Mouse (Mus musculus) lung, embryonic 14.5 days (tissue): ENCODE measurements around the gene Hexim1. TPM values are rescaled to one million over a fixed set of nuclear protein-coding genes. Genes with fewer than 3 reads are reported as not detected.

Experiments
- ATAC-seq: fragments of 200-750 bp; cut with Nextera tagmentation; 2 replicates; pipeline ENCODE4 v1.8.0; 2017; ENCODE audit warnings: mild to moderate bottlenecking, moderate TSS enrichment, moderate library complexity; ENCODE audit not compliant: insufficient read depth
- DNase-seq: peaks from one replicate; pipeline ENCODE4 v3.0.0-alpha.2; 2015
- H3K27ac ChIP-seq: fragments of 300-500 bp; sonication (generic); 2 replicates; pipeline ENCODE4 v1.5.1; 2014; ENCODE audit warnings: low read depth, mild to moderate bottlenecking, moderate library complexity
- H3K27me3 ChIP-seq: fragments of 300-500 bp; sonication (generic); 2 replicates; pipeline ENCODE4 v1.6.1; 2014; ENCODE audit warnings: low read length, control low read depth; ENCODE audit not compliant: insufficient read depth
- H3K36me3 ChIP-seq: fragments of 300-500 bp; sonication (generic); 2 replicates; pipeline ENCODE4 v1.6.1; 2014; ENCODE audit warnings: control low read depth; ENCODE audit not compliant: insufficient read depth
- H3K4me1 ChIP-seq: fragments of 300-500 bp; sonication (generic); 2 replicates; pipeline ENCODE4 v1.6.1; 2014; ENCODE audit warnings: antibody characterized with exemption, control low read depth; ENCODE audit not compliant: insufficient read depth
- H3K4me2 ChIP-seq: fragments of 300-500 bp; sonication (generic); 2 replicates; pipeline ENCODE4 v1.6.1; 2014; ENCODE audit warnings: mild to moderate bottlenecking
- H3K4me3 ChIP-seq: fragments of 300-500 bp; sonication (generic); 2 replicates; pipeline ENCODE4 v1.5.1; 2014; ENCODE audit warnings: low read depth, low read length
- H3K9ac ChIP-seq: fragments of 300-500 bp; sonication (generic); 2 replicates; pipeline ENCODE4 v1.6.1; 2014
- H3K9me3 ChIP-seq: fragments of 300-500 bp; sonication (generic); 2 replicates; pipeline ENCODE4 v1.6.1; 2016; ENCODE audit warnings: low read depth, low read length, control low read depth
- CTCF ChIP-seq: IDR thresholded peaks from 2 replicates; pipeline ENCODE4 v1.5.1; 2016; ENCODE audit warnings: antibody characterized with exemption, low read depth
- WGBS: fragments of 180-500 bp; shearing (Covaris S2); extraction: QIAGEN DNeasy Blood & Tissue Kit; methylation state at CpG from one replicate; pipeline ENCODE4 v1.1.7; 2014; 5-methylcytosine and 5-hydroxymethylcytosine counted together
- polyA plus RNA-seq: library from polyadenylated mRNA; unstranded; fragments of >200 nt; fragmentation: Nextera tagmentation; extraction: Ambion mirVana; gene quantifications from 2 replicates; pipeline ENCODE4 v1.2.1, GENCODE M21; 2014

Hexim1 gene
- polyA plus RNA-seq, 1 experiment from 2014 or later: 5.3 TPM

DNA sequence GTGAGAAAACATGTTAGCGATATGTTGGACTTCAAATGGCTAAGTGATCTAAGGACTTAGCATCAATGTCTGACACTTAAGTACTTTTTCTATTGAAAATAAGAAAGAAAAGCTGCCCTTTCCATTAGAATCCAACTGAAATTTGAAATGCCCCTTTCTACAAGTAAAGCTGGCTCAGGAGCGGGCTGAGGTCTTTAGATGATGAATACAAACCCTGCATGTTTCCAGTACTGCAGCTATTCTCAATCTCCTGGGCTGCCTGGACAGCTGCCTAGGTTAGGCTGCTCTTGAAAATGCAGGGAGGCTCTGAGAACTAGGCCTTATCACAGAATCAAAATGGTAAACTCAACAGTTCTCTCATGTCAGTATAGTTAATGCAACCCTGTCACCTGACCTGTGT is 2.8 kb downstream of the Hexim1 start:
- no peaks in the 10 kb centered on the region for H3K27me3 ChIP-seq
- no peak for TF ChIP-seq CTCF
- H3K36me3 ChIP-seq: no peaks in the 10 kb centered on the region; the same call in 1 of the 2 replicates
- ATAC-seq: no peak
- H3K27ac ChIP-seq: no peak overlapping the region
- 80% methylated on average over 2 of the region's 2 CpGs for WGBS
- H3K4me3 ChIP-seq: peak overlapping the region; percentile 68
- H3K4me2 ChIP-seq: peak overlapping the region; percentile 96
- 0 out of 2 replicates have a peak overlapping the region, but pooled peaks have one; percentile 26 for H3K9ac ChIP-seq
- no peaks in the 10 kb centered on the region for H3K9me3 ChIP-seq
- no peak for DNase-seq
- peaks cover 4% of the 10 kb centered on the region for H3K4me1 ChIP-seq

DNA sequence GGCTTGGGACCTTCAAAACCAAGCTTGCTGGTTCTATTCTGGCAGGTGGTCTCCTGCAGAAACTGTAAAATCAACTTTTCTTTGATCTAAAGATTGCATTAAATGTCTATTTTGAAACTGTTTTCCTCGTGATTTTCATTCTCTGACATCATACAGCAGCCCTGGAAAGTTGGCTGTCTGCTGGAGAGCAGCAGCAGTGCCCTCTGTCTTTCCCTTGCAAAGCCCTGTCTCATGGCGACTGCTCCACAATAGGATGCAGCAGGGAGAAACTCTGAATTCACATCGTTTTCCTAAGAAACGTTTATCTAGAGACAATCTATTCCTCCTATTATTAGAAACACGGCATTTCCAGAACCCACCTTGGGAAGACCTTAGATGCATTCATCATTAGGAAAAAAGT is 3.6 kb downstream of the Hexim1 start:
- no peaks in the 10 kb centered on the region; the same call in 1 of the 2 replicates for H3K36me3 ChIP-seq
- peaks cover 2% of the 10 kb centered on the region for H3K4me1 ChIP-seq
- no peaks in the 10 kb centered on the region for H3K9me3 ChIP-seq
- H3K27ac ChIP-seq: no peak overlapping the region
- H3K4me3 ChIP-seq: no peak overlapping the region
- TF ChIP-seq CTCF: no peak
- WGBS: 54% methylated on average over 5 of the region's 5 CpGs
- H3K4me2 ChIP-seq: no peak overlapping the region
- DNase-seq (no peak), ATAC-seq (no peak)
- no peak overlapping the region for H3K9ac ChIP-seq
- H3K27me3 ChIP-seq: no peaks in the 10 kb centered on the region

DNA sequence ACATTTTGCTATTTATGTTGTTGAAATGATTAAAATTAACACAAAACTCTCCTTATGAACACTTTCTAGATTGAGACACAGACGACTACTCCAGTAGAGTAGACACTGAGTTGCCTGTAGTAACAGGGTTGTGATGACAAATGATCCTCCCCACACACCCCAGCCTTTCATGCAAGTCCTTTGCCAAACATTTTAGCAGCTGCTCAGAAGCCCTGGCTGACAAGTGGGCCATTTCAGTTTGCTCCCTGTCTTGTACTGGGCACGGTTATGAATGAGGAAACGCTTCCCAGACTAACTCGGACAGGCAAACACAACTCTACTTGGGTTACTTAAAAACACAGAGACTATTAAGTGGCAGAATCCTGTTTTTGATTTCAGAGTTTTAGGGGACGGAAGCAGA is 4.3 kb downstream of the Hexim1 start:
- no peak for TF ChIP-seq CTCF
- Histone ChIP-seq H3K9me3 (no peaks in the 10 kb centered on the region), H3K9ac (no peak overlapping the region), H3K36me3 (no peaks in the 10 kb centered on the region; the same call in 1 of the 2 replicates), H3K27me3 (no peaks in the 10 kb centered on the region), H3K4me1 (no peaks in the 10 kb centered on the region; the same call in none of the 2 replicates), H3K4me2 (no peak overlapping the region), H3K4me3 (no peak overlapping the region), H3K27ac (no peak overlapping the region)
- DNase-seq (peak; percentile 42), ATAC-seq (no peak)
- 33% methylated on average over 5 of the region's 5 CpGs for WGBS

DNA sequence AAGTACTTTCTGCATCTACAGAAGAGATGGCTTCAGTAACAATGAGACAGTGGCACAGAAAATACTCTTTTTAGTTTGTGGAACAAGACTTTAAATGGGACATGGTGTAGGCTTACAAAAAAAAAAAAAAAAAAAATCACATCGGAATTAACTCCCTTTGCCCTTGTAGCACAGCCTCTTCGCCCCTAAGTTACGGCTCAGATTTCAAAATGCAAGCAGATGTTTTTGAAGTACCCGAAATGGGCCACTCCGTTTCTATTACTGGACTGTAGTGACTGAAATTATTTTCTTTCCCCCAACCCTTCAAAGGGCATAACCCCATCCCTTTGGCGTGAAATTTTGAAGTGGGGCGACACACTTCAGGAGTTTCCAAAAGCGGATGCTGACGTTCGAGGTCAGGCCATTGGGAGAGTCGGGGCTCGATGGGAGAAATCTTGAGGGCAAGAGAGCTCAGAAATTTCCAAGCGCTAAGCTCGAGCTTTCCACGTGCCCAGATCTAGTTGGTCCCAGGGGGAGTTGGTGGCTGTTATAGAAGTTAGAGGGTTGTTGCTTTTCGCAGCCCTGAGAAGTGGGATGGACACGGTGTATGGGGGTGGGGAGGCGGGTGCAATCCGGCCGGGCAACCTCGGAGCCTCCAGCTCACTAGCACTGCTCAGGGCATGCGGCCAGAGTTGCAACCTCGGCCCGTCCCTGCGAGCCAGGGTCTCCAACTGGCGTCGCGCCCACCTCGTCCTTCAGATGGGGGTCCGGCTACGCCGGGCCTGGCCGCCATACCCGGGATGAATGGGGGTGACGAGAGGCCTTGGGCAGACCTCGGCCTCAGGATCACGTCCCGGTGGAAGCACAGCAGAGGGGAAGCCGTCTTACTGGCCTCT is 15.9 kb downstream of the Hexim1 start, which contains the start of gene Hexim2:
Gene Hexim2 (plus strand): TSS at position 729 of the 875 bp plus-strand sequence.
- peak; percentile 73 for DNase-seq
- Histone ChIP-seq H3K27me3 (no peaks in the 10 kb centered on the region), H3K9ac (peak within 1 kb of the TSS; percentile 100), H3K4me3 (peak within 1 kb of the TSS; percentile 98), H3K4me2 (peak within 1 kb of the TSS; percentile 70), H3K36me3 (no peaks in the 10 kb centered on the region), H3K9me3 (no peaks in the 10 kb centered on the region), H3K4me1 (peaks cover 15% of the 10 kb centered on the region), H3K27ac (peak within 1 kb of the TSS; percentile 99)
- WGBS: under 1% methylated on average over 39 of the region's 39 CpGs
- ATAC-seq: peak; percentile 55
- TF ChIP-seq CTCF: no peak

DNA sequence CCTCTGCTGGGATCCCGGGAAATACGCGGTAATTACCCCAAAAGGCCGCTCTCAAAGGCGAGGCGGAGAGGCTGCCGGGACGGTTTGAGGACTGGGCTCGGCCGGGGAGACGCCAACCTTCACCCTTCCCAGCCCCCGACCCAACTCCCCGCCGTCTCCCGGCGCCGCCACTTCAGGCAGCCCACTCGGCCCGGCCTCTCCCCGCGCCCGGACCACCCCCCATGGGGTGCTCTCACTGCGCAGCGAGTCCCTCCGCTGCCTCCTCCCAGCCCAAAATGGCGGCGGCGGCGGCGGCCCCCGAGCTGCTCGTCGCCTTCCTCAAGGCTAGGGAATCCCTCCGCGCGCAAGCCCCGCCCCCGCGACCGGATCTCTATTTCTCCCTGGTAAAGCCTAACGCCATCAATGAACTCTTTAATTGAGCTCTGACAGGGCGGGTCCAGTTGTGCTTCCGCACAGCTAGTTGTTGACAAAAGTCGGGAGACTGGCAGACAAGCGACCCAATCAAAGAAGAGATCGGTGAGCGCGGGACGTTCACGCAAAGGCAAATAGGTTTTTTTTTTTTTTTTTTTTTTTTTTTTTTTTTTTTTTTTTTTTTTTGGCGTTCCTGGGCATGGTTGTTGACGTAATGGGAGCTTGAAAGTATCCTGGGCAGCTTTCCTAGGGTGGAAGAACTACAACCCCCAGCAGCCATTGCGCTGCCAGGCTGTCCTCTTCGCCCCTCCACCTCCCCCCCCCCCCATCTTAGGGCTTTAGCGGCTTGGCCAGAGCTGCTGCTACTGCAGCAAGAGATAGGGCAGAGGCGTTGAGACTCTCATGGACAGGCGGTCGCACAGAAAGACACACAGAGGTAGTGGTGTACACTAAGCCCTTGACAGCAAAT is 16.8 kb downstream of the Hexim1 start:
- H3K9ac ChIP-seq: peak overlapping the region; percentile 100
- under 1% methylated on average over 57 of the region's 58 CpGs for WGBS
- no peak for TF ChIP-seq CTCF
- DNase-seq: peak; percentile 100
- peak overlapping the region; percentile 99 for H3K27ac ChIP-seq
- peaks cover 15% of the 10 kb centered on the region for H3K4me1 ChIP-seq
- no peaks in the 10 kb centered on the region for H3K9me3 ChIP-seq
- no peaks in the 10 kb centered on the region for H3K36me3 ChIP-seq
- peak overlapping the region; percentile 98 for H3K4me3 ChIP-seq
- peak overlapping the region; percentile 70 for H3K4me2 ChIP-seq
- peak; percentile 93 for ATAC-seq
- no peaks in the 10 kb centered on the region for H3K27me3 ChIP-seq

DNA sequence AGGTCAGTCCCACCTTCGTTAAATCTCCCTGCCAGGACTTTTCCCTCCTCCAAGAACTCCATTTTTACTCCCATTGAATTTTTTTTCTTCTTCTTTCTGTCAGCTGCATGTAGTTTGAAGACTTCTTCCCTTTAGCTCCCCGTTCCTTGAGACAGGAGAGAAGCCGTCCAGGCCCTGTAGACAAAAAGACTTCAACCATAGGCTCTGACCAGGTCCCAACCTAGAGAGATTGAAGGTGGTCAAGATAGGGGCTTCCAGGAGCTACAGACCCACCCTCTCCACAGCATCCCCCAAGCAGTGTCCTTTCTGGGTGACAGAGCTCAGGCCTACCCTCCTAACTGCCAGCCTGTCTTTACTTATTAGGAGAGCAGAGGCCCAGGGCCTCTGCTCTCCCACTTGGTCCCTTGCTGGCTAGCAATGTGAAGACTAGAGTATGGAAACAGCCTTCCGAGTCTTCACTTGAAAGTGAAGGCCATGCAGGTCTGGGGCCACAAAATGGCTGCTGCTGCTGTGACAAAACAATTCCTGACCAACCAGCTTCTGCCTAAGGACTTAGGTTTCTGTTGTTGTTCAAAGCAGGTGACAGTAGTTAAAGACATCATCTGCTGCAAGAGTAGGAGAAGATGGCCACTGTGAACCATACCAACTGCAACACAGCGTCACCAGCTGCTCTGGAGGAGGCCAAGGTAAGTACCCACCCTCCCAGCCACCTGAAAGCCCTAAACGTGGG is 17.6 kb downstream of the Hexim1 start:
- no peaks in the 10 kb centered on the region for H3K27me3 ChIP-seq
- H3K4me1 ChIP-seq: peaks cover 15% of the 10 kb centered on the region
- no peak for TF ChIP-seq CTCF
- H3K36me3 ChIP-seq: 0 out of 2 replicates have a peak, but pooled peaks cover 5% of the 10 kb centered on the region
- H3K9me3 ChIP-seq: no peaks in the 10 kb centered on the region
- WGBS: 49% methylated on average over 6 of the region's 6 CpGs
- H3K27ac ChIP-seq: peak overlapping the region; percentile 87
- H3K4me3 ChIP-seq: peak overlapping the region; percentile 33
- ATAC-seq (peak; percentile 7; the same call in 1 of the 2 replicates), DNase-seq (no peak)
- peak overlapping the region; percentile 52 for H3K9ac ChIP-seq
- peak overlapping the region; percentile 65 for H3K4me2 ChIP-seq
